Mouse (Mus musculus) adrenal gland, adult 2 months (tissue): ENCODE results near the gene Zfp148. TPM values are rescaled to one million over a fixed set of nuclear protein-coding genes. Genes with fewer than 3 reads are reported as not detected.
"Not testable (repeated sequence)": the region's sequence is repeated elsewhere in the genome, so short reads cannot be mapped to it uniquely, and the experiment has no call there.

ENCODE experiments used
- DNase-seq: peaks from one replicate; pipeline ENCODE4 v3.0.0; 2021
- polyA plus RNA-seq: library from polyadenylated mRNA; depleted of rRNA; stranded (reverse); fragments of >200 nt; gene quantifications from 2 replicates; pipeline ENCODE4 v1.2.3, GENCODE M21; 2012
- total RNA-seq, 2 experiments: library from RNA; stranded (reverse); gene quantifications; 2 replicates each; pipeline ENCODE4 v1.2.3; 2021

The Zfp148 gene
- total and polyA plus RNA-seq, 3 experiments = 2.8 to 67.8 (median 65.2) TPM

DNA sequence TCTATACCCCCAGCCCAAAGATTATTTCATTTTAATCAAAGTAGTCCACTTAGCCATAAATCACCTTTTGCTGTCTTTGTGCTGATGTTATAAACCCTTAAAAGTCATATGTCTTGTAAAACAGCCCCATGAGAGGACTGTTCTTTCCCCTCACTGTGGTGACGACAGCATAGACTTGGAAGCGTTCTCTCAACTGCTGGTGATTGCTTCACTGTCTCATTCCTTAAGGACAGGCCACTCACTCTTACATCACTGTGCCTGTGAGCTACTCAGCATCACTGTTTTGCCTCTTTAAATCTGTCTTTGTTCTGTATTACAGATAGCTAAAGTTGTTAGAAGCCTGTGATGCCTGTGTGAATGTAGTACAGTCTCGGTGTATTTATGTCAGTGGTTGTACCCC is 80.8 kb downstream of the Zfp148 start:
- DNase-seq = peak; percentile 43

DNA sequence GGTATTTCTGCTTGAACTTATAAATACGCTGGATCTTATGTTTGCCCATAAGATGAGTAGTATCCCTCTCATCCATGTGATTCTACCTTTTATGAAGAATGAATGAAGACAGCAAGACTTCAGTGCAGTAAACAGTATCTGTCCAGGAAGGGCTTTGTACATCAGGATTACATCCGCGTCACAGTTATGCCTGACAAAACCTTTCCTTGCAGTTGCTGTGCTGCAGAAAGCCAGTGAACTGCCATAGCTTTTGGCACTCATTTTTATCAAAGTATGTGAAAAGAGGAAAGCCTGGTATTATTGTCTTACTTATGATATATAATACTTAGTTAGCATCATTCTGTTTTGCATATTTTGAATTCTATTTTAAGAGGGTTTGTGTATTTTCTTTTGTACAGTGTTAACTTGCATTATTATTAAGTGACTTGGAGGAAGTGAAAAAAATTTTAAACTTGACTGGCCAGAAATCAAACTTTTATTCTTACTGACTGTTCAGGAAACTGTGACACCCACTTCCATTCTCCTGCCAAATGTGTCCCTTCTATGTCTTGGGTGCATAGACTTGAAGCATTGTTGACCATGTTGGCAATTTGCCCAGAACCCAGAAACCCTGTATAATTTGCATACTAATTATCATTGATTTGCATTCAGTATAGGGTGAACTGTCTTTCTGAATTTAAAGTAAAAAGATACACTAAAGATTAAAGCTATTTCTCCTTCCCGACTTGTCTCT is 84.0 kb downstream of the Zfp148 start:
- no peak for DNase-seq

DNA sequence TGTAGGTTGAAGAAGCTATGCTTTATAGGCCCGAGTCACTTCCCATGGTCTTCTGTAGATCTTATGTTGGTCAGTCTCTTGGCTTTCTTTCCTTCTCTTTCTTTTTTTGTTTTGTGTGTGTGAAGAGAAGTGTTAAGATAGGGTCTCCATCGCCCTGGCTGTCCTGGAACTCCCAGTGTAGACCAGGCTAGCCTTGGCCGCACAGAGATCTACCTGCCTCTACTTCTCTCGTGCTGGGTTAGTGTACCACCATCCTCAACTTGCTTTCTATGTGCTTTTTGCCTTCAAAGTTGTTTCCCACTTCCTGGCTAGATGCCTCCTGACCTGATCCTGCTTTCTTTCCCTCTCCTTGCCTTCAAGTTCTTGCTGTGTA is 84.6 kb downstream of the Zfp148 start:
- no peak for DNase-seq

DNA sequence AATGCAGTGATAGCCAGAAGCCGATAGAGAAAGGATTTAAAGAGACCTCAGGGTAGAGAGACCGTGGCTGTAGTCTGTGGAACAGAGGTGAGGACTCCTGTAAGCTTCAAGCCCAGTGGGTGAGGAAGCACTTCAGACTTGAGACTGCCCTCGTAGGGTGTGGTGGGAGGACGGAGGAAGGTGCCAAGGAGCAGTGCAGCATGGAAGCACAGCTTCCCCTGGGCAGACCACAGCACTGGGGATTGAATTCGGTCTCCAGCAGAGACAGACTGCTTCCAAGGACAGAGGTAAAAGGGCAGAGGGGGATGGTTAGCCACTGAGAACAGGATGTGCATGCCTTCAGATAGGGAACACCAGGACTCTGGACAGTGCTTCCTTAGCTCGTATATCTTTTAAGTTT is 86.8 kb downstream of the Zfp148 start:
- peak; percentile 21 for DNase-seq

DNA sequence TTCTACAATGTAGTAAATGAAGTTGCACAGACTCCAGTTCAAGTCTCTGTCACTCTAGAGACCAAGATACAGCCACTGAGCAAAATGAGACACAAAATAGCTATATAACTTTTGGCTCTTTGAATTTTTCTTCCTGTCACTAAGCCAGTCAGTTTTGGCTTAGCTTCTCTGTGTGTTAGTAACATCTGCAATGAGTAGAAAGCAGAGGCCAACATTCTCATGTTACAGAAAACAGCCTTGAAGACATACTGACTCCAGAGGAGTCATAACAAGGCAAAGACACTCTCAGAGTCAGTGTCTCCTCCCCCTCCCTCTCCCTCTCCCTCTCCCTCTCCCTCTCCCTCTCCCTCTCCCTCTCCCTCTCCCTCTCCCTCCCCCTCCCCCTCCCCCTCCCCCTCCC is 89.3 kb downstream of the Zfp148 start:
- DNase-seq = no peak

DNA sequence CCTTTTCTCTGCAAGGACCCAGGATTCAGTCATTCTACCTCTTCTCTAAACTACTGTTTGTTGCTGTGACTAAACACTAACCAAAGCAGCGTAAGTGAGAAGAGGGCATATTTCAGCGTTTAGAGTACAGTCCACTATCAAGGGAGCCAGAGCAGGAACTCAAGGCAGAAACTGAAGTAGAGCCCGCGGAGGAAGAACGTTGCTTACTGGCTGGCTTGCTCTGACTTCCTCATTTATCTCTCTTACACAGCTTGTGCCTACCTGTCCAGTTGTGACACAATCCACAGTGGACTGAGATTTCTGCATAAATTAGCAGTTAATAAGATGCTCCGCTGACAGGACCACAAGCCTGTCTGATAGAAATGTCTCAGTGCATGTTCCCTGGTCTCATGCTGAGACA is 93.7 kb downstream of the Zfp148 start:
- no peak for DNase-seq

DNA sequence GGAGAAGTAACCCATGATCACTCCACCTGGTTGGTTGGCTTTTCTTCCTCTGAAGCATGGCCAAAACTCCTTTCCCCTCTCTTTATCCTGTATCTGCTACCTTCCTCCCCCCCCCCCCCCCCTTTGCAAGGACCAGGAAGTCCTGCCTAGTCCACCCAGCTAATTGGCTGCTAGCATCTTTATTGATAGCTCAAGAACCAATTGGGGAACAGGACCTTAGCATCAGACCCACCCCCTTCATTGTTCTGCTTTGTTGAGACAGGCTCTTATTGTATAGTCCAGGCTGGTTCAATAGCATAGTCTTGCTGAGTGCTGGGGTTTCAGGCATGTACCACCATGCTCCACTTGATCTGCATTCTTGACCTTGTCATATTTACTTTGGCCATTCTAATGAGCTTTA is 99.3 kb downstream of the Zfp148 start:
- DNase-seq = no peak

DNA sequence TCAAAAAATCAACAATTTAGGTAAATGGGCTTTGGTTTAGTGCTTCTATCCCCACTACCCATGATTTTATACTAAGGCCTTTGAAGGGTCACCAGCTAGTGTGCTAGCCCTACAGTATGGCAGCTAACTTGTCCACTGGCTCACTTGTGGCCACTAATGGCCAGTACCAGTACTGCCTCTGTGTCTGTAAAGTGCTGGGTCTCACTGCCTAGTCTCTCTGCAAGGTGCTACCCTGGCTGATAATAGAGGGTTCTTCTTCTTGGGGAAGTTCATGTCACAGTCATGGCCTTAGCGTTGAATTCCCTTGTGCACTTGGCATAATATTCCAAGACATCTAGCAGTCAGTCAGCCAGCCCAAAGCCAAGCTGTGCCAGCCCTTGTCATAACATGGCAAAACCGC is 100.5 kb downstream of the Zfp148 start:
- DNase-seq = peak; percentile 43

DNA sequence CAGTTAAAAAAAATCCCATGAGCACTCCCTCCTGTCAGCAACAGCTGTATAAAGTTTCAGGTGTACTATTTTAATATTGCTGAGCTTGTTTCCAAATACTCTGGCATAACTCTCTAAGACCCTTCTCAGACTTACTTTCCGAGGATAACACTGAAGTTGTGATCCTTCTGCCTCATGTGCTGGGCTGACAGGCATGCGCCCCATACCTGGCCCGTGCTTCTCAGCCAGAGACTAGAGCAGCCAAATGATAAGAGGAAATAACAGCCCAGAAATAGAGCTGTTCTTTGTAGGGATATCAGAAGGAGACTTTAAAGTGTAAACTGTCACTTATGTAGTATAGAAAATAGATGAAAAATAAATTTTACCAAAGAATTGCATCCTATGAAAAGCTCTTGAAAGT is 101.7 kb downstream of the Zfp148 start:
- DNase-seq = no peak

DNA sequence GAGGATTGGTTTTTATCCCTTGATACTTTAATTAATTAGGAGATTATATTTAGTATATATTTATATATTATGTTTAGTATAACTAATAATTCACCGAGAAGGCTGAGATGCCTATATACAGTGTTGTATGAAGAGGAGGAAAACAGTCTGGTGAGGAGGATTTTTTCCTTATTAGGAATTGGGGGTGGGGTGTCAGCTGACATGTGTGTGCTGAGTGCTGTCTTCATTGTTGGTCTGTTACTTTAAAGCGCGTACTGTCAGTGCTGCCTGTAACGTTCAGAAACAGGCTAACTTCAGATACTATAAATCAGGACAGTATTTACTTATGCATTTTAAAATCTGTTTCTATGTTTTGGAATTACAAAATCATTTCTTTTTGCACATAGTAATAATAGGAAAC is 107.1 kb downstream of the Zfp148 start:
- DNase-seq = no peak

DNA sequence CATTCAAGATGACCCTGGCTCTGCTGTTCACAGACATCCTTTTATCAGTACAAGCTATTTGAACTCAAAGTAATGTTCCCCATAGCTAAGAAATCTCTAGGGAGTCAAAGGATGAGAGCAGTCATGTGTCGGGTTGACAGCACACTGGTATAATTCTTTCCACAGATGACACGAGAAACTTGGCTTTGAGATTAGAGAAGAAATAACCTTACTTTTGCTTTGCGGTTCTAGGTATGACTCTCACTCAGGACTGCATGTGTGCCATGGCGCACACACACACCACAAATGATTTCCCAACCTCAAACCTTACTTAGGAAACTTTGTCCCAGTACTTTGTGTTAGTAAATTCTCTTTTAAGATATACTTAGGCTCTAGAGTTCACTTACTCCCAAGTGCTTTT is 113.7 kb downstream of the Zfp148 start:
- no peak for DNase-seq

DNA sequence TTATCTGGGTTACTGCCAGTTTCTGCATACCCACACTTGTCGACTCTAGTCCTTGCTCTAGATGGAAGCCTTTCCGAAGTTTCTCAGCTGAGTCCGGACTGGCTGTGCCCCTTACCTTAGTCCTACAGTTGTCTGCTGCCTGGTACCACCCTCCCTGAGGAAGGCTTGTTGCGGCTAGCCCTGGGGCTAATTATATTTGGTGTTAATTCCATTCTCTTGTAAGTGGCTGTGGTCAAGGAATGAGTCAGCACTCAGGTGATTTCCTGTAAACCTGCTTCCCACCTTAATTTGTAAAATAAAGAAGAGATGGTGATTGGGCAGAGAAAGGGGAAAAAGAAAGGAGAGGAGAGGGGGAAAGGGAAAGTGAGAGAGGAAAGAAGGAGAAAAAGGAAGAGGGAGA is 127.4 kb downstream of the Zfp148 start:
- DNase-seq = no peak

DNA sequence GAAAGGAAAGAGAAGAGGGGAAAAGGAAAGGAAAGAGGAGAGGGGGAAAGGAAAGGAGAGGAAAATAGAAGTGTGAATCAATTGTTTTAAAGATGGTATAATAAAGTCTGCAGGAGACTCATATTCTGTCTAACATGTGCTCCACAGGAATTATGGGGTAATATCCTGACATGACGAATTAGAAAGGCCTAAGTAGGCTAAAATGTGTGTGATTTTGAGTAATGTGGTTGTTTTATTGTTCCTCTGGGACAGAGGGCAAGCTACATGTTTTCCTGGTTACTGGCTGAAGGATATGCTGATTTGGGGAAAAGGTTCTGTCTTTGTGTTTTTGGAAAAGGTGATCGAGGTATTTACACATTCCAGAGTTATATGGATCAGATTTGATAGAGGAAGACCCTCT is 128.6 kb downstream of the Zfp148 start:
- DNase-seq = not testable (repeated sequence)

DNA sequence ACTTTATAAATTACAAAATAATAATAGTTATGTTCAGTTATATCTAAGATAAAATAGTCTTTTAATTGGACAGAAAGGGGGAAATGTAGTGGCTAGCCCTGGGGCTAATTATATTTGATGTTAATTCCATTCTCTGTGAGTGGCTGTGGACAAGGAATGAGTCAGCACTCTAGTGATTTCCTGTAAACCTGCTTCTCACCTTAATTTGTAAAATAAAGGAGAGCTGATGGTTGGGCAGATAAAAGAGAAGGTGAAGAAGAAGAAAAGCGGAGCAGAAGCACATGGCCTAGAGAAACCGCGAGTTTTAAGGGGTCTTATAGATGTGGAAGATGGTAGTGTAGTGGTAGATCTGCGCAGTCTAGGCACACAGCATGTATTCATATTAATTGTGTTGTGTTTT is 130.2 kb downstream of the Zfp148 start:
- DNase-seq = not testable (repeated sequence)

DNA sequence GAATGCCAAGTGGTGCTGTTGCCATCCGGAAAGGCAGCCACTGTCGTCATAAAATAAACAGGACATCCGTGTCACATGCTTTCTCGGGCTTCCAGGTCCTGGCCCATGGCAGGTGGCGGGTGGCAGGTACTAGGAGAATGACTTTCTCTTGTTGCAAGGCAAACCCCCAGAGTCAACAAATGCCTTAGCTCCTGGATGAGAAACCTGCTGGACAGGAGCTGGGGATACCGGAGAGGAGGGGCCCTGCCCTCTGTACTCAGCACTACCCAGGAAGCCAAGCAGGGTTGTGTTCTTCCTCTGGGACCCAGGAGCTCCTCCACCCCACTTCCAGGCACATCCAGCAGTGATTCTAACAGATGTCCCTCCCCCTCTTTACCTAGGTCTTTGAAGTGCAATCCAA is 131.9 kb downstream of the Zfp148 start:
- no peak for DNase-seq

DNA sequence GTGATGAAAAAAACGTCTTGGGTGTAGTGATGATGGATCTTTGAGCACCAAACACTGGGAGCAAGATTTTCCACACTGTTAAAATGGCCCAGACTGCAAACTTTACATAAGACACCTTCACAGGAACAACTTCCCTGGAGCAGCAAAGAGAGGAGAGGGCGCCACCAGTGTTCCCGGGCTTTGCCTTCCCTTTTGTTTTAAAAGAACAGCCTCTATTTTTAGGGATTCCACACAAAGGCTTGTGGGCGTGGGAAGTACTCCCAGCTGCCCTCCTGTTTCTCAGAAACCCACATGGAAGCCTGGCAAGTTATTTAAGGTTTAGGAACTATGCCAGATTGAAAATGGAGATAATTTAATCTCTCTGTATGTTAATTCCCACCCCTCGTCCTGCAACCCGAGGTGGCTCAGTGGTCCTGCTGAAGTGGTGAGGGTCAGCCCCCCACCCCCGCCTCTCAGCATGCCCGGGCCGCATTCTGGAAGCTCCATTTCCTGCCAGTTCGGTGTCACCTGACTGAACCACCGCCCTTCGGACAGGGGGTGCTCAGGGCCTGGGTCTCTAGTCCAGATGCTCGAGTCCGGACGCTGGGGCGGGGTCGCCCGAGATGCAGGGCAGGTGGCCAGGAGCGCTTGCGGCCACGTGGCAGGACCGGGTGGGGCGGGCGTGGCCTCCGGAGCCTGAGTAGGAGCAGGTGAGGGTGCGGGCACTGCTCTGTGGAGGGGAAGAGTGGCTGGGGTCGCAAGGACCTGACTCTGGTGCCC is 136.3 kb downstream of the Zfp148 start, which contains the start of gene Slc12a8:
Slc12a8 (plus strand) TSS at position 522 of the 759 bp plus-strand sequence.
- DNase-seq = no peak

DNA sequence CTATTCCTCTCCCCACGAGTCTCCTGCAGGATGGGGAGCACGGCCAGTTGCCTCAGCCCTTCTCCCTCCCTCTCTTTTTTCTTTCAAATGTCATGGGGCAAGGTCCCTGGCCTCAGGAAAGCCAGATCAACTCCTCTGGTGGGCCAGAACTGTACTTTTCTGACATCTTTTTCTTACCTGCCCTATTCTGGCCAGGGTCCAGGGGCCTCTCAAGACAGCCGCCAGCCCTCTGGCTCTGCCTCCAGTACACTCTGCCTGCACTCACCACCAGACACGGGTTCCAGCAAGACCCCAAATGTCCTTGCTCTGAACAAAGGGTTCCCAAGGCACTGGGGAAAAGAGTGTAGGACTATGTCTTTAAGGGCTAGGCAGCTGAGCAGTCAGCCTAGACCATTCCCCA is 137.0 kb downstream of the Zfp148 start:
- DNase-seq = no peak

DNA sequence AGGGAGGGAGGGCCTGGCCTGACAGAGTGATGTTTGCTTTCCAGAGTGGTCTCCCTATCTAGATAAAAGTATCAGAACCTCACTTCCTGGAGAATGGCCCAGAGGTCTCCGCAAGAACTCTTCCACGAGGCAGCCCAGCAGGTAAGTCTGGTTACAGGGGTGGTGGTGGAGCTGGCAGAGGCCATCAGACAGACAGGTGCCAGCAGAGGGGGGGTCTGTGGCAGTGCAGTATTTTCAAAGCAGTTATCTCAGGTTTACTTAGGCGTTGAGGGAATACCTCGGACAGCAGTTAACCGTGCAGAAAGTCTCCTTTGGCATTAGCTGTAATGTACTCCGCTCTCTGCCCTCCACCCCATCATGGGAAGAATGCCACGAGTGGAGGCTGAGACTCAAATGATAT is 137.6 kb downstream of the Zfp148 start:
- no peak for DNase-seq

DNA sequence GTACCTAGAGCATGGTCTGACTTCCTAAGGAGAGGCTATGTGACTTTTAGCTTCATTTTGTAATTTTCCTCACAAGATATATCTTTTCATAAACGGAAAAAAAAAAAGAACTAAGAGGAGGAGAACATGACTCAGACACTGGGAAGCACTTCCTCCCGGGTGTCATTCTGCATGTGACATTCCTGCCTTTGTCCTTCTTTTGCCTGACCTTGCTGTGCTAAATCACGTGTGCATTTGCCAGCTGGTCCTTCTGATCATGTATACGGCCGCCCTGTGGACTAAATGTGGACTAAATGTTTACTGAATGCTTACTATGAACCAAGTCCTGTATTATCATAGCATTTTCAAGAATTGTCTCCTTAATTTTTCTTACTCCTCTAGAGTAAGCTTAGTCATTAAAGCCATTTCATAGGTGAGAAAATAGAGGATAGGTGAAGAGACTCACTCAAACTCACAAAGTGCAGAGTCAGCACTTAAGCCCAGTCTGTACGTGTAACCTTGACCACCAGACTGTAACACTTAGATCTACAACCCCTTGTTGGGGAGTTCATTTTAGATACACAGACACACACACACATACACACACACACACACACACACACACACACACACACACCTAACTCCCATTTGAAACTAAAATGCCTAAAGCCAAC is 139.4 kb downstream of the Zfp148 start:
- DNase-seq = peak; percentile 53

DNA sequence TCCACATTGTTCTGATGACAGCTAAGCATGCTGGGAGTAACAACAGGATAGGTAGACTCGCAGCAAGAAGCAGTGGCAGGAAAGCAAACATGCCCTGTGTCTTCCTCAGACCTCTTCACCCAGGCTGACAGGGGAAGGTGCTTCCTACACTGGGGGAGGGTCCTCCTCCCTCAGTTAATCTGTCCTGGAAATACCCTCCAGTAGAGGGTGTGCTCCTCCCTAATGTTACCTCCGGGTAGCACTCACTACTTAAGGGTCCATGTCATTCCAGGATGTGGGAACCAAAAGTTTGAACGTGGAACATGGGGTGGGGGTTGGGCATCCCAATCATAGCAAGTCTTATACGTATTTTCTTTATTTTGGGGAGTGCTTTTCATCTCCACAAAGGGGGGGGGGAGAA is 141.9 kb downstream of the Zfp148 start:
- DNase-seq = no peak

DNA sequence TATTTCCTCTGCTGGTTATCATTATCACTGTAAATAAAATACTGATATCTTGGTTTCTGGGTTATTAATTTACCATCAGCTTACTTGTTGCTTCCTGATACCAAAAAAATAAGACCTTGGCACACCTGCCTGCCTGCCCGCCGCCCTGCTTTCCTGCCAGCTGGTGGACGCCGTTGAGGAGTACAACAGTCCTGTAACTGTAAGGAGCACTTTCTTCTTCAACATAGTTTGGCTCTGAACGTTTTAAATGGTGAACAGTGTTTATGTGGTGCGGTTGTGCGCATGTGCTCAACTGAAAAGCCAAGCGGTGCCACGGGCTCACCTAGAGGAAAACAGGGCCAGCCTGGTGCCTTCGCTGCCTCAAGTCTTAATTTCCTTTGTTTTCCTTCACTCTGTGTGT is 142.9 kb downstream of the Zfp148 start:
- DNase-seq = no peak

DNA sequence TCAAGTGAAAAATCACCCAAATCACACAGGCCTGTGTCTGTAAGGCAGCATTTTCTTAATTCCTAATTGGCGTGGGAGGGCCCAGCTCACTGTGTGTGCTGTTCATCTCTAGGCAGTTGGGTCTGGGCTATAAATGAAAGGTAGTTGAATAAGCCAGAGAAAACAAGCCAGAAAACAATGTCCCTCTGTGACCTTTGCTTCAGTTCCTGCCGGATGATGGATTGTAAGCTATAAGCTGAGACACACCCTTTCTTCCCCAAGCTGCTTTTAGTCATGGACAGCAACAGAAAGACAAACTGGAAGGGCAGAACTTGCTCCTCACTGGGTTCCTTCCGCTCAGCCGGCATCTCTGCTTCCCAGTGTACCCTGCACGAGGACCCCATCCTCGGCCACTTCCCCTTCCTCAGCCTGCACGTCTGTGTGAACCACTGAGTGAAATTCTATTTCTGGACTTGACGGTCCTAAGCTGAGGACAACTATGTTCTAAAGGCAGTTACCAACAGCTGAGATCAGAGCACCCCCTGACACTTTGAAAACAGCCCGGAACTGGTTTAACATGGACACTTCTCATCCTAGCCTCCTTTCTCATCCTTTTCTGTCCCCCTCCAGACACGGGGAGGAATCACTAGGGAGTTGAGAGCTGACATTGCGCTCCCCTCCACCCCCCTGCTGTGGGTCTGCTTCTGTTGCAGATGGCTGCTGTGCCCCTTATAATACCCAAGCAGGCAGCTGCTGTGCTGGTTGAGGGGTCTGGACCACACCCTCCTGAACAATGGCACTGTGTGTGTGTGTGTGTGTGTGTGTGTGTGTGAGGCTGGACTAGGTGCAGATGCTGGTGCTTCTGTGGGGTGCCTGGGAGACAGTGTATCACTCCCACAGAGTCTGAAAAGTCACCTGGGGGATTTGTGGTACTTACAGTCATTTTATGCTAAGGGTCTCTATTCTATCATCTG is 149.1 kb downstream of the Zfp148 start:
- no peak for DNase-seq
